Mouse (Mus musculus): ENCODE measurements around the gene Tbl1xr1. TPM values are rescaled to one million over a fixed set of nuclear protein-coding genes. Genes with fewer than 3 reads are reported as not detected.

Gene Tbl1xr1
- polyA plus RNA-seq, 1 experiment from 2014 or later = 45.7 TPM

DNA sequence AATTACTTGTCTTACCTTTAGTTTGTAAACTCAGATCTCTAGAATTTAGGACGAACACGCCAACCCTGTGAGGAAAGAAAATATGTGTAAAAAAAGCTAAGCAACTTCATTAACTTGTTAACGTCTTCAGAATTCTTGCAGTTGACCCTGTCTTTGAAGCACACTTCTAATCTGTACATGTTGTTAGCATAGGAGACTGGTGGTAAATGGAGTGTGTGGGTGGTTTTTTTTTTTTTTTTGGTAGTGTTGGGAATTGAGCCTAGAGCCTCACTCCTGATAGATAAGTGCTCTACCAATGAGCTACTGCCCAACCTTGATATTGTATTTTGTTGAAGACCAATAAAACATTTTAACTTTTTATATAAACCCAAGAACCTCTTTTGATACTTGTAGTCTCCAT is 2.1 kb downstream of the Tbl1xr1 start:
- no peaks in the 10 kb centered on the region for H3K36me3 ChIP-seq (ENCODE audit: control insufficient read depth, insufficient read depth, low read length)
- no peak overlapping the region for H3K9ac ChIP-seq (replicated peaks; ENCODE audit: low read depth, low read length)
- no peak for ATAC-seq (ENCODE audit: insufficient number of reproducible peaks, insufficient read depth, low FRiP score, low read depth)
- peaks cover 5% of the 10 kb centered on the region; the same call in 1 of the 2 replicates for H3K4me1 ChIP-seq (ENCODE audit: control insufficient read depth, insufficient read depth, low read length)
- H3K27me3 ChIP-seq (ENCODE audit: control insufficient read depth, insufficient read depth, low read length) = no peaks in the 10 kb centered on the region
- no peaks in the 10 kb centered on the region for H3K9me3 ChIP-seq (ENCODE audit: control insufficient read depth, low read depth, low read length)
- WGBS = 40% methylated on average over 3 of the region's 3 CpGs
- no peak overlapping the region for H3K27ac ChIP-seq (ENCODE audit: low read length)
- H3K4me3 ChIP-seq (ENCODE audit: low read depth, low read length) = peak overlapping the region; percentile 90
- H3K4me2 ChIP-seq (replicated peaks; ENCODE audit: low read depth, low read length) = peak overlapping the region; percentile 72

DNA sequence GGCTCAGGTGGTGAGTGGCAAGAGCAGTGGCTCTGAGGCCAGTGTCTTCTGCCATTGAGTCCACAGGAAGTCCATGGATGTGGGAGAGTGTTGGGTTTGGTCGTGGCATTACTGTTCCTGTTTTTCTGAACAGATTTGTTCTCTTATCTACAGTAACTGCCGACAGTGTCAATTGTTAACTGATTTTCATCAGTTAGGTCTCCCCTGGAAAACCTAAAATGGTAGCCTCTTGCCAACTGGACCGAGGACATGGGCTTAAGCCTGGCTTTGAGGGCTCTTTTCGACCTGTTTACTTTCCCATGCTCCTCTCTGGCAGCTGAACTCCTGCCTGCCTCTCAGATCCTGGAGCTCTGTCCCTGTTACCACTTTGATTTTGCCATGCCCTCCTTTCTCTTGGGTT is 5.4 kb downstream of the Tbl1xr1 start:
- Histone ChIP-seq H3K4me3 (ENCODE audit: low read depth, low read length) (no peak overlapping the region), H3K36me3 (ENCODE audit: control insufficient read depth, insufficient read depth, low read length) (no peaks in the 10 kb centered on the region), H3K4me1 (ENCODE audit: control insufficient read depth, insufficient read depth, low read length) (peaks cover 5% of the 10 kb centered on the region; the same call in 1 of the 2 replicates), H3K9ac (replicated peaks; ENCODE audit: low read depth, low read length) (no peak overlapping the region), H3K9me3 (ENCODE audit: control insufficient read depth, low read depth, low read length) (no peaks in the 10 kb centered on the region), H3K4me2 (replicated peaks; ENCODE audit: low read depth, low read length) (no peak overlapping the region), H3K27me3 (ENCODE audit: control insufficient read depth, insufficient read depth, low read length) (no peaks in the 10 kb centered on the region), H3K27ac (ENCODE audit: low read length) (no peak overlapping the region)
- ATAC-seq (ENCODE audit: insufficient number of reproducible peaks, insufficient read depth, low FRiP score, low read depth) = no peak
- 70% methylated on average over 4 of the region's 4 CpGs for WGBS

DNA sequence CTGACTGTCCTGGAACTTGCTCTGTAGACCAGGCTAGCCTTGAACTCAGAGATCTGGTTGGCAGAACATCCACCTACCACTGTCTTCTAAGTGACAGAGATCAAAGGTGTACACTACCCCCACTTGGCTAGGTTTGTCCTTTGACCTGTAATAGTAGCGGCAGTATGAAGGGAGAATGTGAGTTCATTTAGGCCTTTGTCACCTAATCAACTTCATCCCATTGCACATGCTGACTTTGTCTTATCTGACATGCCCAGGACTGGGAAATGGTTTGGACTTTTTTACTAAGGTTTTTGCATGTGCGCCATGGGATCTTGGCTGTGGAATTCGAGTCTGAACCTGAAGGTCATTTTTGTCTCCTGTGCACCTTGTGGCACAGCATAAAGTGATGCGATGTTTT is 6.4 kb downstream of the Tbl1xr1 start:
- Histone ChIP-seq H3K4me1 (ENCODE audit: control insufficient read depth, insufficient read depth, low read length) (peaks cover 5% of the 10 kb centered on the region; the same call in 1 of the 2 replicates), H3K27me3 (ENCODE audit: control insufficient read depth, insufficient read depth, low read length) (no peaks in the 10 kb centered on the region), H3K9me3 (ENCODE audit: control insufficient read depth, low read depth, low read length) (no peaks in the 10 kb centered on the region), H3K36me3 (ENCODE audit: control insufficient read depth, insufficient read depth, low read length) (no peaks in the 10 kb centered on the region), H3K27ac (ENCODE audit: low read length) (no peak overlapping the region), H3K4me2 (replicated peaks; ENCODE audit: low read depth, low read length) (no peak overlapping the region), H3K4me3 (ENCODE audit: low read depth, low read length) (no peak overlapping the region), H3K9ac (replicated peaks; ENCODE audit: low read depth, low read length) (no peak overlapping the region)
- ATAC-seq (ENCODE audit: insufficient number of reproducible peaks, insufficient read depth, low FRiP score, low read depth) = no peak
- WGBS = 85% methylated on average over 4 of the region's 4 CpGs

DNA sequence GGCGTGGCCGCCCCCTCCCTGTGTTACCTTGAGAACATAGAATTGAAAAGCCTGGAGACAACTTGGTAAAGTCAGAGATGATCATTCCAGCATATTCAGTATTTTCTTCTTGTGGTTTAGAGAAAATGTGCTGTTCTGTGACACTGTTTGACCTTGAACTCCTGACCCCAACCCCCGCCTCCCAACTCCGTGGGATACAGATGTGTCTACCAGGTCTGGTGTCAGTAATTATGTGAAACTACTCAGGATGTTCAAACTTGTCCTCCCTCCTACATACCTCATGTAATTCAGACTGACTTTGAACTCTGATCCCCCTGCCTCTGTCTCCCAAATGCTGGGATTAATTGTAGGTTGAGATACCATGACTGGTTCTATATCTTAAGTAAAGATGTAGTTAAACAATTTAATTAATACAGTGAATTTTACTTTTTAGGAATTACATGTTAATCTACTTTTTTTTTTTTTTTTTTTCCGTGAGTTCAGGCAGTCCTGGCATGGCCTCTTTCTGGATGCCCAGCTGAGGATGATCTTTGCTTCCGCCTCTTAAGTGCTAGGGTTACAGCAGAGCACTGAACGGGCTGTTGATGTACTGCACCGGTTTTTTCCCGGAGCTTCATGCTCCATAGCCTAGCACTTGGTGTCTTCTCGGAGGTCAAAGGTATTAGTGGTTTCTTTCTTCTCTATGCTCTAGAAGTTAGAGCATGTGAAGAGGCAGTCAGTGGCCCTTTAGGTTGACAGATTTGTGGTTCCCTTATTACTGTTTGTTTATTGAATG is 8.0 kb downstream of the Tbl1xr1 start:
- no peak overlapping the region for H3K4me3 ChIP-seq (ENCODE audit: low read depth, low read length)
- H3K36me3 ChIP-seq (ENCODE audit: control insufficient read depth, insufficient read depth, low read length) = no peaks in the 10 kb centered on the region
- no peaks in the 10 kb centered on the region for H3K27me3 ChIP-seq (ENCODE audit: control insufficient read depth, insufficient read depth, low read length)
- H3K4me1 ChIP-seq (ENCODE audit: control insufficient read depth, insufficient read depth, low read length) = 0 out of 2 replicates have a peak, but pooled peaks cover 4% of the 10 kb centered on the region
- H3K9me3 ChIP-seq (ENCODE audit: control insufficient read depth, low read depth, low read length) = no peaks in the 10 kb centered on the region
- ATAC-seq (ENCODE audit: insufficient number of reproducible peaks, insufficient read depth, low FRiP score, low read depth) = no peak
- no peak overlapping the region for H3K27ac ChIP-seq (ENCODE audit: low read length)
- H3K9ac ChIP-seq (replicated peaks; ENCODE audit: low read depth, low read length) = no peak overlapping the region
- H3K4me2 ChIP-seq (replicated peaks; ENCODE audit: low read depth, low read length) = no peak overlapping the region
- WGBS = 69% methylated on average over 10 of the region's 10 CpGs

DNA sequence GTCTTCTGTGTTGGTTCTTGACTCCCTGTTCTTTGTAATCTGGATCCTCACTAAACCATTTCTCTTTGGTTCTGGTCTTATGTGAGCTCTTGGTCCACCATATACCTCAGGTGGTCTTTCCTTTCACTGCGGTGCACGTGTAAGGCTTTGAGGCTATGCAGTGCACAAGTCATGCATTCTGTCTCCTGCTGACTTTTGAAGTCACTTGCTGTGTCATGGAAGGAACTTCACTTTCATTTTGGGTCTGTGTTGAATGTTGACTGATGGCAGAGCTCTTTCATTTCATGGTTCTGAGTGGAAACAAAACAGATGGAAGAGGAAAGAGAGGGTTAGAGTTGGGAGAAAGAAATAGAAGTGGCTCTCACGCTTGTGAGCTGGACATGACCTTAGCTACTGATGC is 13.4 kb downstream of the Tbl1xr1 start:
- no peak for ATAC-seq (ENCODE audit: insufficient number of reproducible peaks, insufficient read depth, low FRiP score, low read depth)
- H3K9ac ChIP-seq (replicated peaks; ENCODE audit: low read depth, low read length) = no peak overlapping the region
- no peak overlapping the region for H3K27ac ChIP-seq (ENCODE audit: low read length)
- H3K36me3 ChIP-seq (ENCODE audit: control insufficient read depth, insufficient read depth, low read length) = no peaks in the 10 kb centered on the region
- 74% methylated on average over 3 of the region's 3 CpGs for WGBS
- no peaks in the 10 kb centered on the region for H3K9me3 ChIP-seq (ENCODE audit: control insufficient read depth, low read depth, low read length)
- no peaks in the 10 kb centered on the region for H3K27me3 ChIP-seq (ENCODE audit: control insufficient read depth, insufficient read depth, low read length)
- H3K4me1 ChIP-seq (ENCODE audit: control insufficient read depth, insufficient read depth, low read length) = peaks cover 21% of the 10 kb centered on the region; the same call in 1 of the 2 replicates
- H3K4me3 ChIP-seq (ENCODE audit: low read depth, low read length) = no peak overlapping the region
- H3K4me2 ChIP-seq (replicated peaks; ENCODE audit: low read depth, low read length) = no peak overlapping the region

DNA sequence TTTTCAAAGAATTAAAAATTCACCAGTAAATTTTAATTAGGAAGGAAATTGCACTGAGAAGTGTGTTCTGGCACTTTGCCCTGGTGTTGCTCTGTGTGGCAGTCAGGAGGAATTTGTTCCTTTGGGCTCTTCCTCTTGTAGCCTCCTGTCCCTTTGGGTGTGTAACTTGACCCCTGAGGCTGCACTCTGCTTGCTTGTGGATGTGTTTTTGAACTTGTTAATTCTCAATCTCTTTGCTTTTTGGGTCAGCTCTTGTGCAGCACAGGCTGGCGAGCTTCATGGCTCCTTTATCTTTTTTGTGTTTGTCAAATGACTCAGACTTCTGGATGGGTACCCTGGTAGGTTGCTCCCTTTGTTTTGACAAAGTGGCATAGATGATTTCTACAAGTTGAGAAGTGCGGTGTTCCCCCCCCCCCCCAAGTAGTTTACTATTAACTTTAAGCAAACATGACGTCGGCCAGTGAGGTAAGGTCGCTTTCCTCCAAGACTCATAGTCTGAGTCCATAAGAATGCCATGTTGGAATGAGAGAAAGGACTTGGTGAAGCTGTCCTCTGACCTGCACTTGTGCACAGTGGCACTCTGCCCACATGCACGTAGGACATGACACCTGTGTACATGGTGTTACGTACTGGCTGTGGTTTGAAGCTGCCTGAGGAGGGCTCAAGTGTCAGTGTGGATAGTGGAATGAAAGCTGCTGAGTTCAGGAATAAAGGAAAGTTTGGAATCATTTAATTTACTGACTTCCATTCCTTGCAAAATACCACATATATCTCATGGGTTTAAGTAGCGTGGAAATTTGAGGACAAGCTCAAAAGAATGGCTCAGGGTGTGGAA is 14.2 kb downstream of the Tbl1xr1 start:
- H3K9ac ChIP-seq (replicated peaks; ENCODE audit: low read depth, low read length) = no peak overlapping the region
- no peak overlapping the region for H3K27ac ChIP-seq (ENCODE audit: low read length)
- peak; percentile 72 for ATAC-seq (ENCODE audit: insufficient number of reproducible peaks, insufficient read depth, low FRiP score, low read depth)
- no peak overlapping the region; the same call in 1 of the 2 replicates for H3K4me2 ChIP-seq (replicated peaks; ENCODE audit: low read depth, low read length)
- H3K9me3 ChIP-seq (ENCODE audit: control insufficient read depth, low read depth, low read length) = no peaks in the 10 kb centered on the region
- peaks cover 21% of the 10 kb centered on the region; the same call in 1 of the 2 replicates for H3K4me1 ChIP-seq (ENCODE audit: control insufficient read depth, insufficient read depth, low read length)
- no peaks in the 10 kb centered on the region for H3K36me3 ChIP-seq (ENCODE audit: control insufficient read depth, insufficient read depth, low read length)
- no peak overlapping the region for H3K4me3 ChIP-seq (ENCODE audit: low read depth, low read length)
- WGBS = 52% methylated on average over 8 of the region's 8 CpGs
- H3K27me3 ChIP-seq (ENCODE audit: control insufficient read depth, insufficient read depth, low read length) = no peaks in the 10 kb centered on the region

DNA sequence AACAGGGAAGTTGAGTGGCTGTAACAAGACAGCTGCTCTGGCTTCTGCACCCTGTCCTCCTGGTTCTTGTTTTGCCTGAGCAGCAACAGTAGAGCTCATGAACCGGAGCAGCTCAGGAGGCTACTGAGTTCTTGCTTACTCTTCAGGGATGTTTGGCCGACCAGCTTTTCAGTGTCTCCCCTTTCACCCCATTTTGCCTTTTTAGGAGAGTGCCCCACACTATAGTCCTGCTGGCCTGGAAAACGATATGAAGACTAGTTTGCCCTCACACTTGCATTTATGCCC is 14.8 kb downstream of the Tbl1xr1 start:
- H3K27me3 ChIP-seq (ENCODE audit: control insufficient read depth, insufficient read depth, low read length) = no peaks in the 10 kb centered on the region

DNA sequence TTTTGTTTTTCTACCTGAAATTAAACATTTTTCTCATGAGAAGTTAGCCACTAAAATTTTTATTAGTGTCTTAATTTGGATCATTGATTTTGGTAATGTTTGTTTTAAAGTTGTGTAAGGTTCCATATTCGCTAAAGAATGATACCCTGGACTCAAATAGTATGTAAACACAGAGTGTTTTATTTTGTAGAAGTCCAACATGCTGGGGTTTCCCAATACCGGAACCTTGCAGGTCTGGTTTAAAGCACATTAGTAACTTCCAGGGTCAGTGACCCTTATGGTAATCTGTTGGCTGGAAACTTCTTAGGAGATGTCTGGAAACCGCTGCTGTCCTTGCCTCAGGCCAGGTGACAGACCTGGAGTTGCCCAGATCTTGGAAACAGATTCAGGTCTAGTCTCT is 15.2 kb downstream of the Tbl1xr1 start:
- Histone ChIP-seq H3K27ac (ENCODE audit: low read length) (no peak overlapping the region), H3K4me3 (ENCODE audit: low read depth, low read length) (no peak overlapping the region), H3K27me3 (ENCODE audit: control insufficient read depth, insufficient read depth, low read length) (no peaks in the 10 kb centered on the region), H3K9ac (replicated peaks; ENCODE audit: low read depth, low read length) (no peak overlapping the region), H3K36me3 (ENCODE audit: control insufficient read depth, insufficient read depth, low read length) (no peaks in the 10 kb centered on the region), H3K4me2 (replicated peaks; ENCODE audit: low read depth, low read length) (no peak overlapping the region), H3K4me1 (ENCODE audit: control insufficient read depth, insufficient read depth, low read length) (peaks cover 21% of the 10 kb centered on the region; the same call in 1 of the 2 replicates), H3K9me3 (ENCODE audit: control insufficient read depth, low read depth, low read length) (no peaks in the 10 kb centered on the region)
- no peak for ATAC-seq (ENCODE audit: insufficient number of reproducible peaks, insufficient read depth, low FRiP score, low read depth)
- 75% methylated on average over 3 of the region's 3 CpGs for WGBS

More for the DNA sequence above, 14.8 kb downstream of the Tbl1xr1 start:
- no peak overlapping the region for H3K4me2 ChIP-seq (replicated peaks; ENCODE audit: low read depth, low read length)
- H3K36me3 ChIP-seq (ENCODE audit: control insufficient read depth, insufficient read depth, low read length) = no peaks in the 10 kb centered on the region
- H3K9ac ChIP-seq (replicated peaks; ENCODE audit: low read depth, low read length) = no peak overlapping the region
- WGBS = 53% methylated on average over 3 of the region's 3 CpGs
- ATAC-seq (ENCODE audit: insufficient number of reproducible peaks, insufficient read depth, low FRiP score, low read depth) = no peak
- no peak overlapping the region for H3K4me3 ChIP-seq (ENCODE audit: low read depth, low read length)
- H3K9me3 ChIP-seq (ENCODE audit: control insufficient read depth, low read depth, low read length) = no peaks in the 10 kb centered on the region
- peaks cover 21% of the 10 kb centered on the region; the same call in 1 of the 2 replicates for H3K4me1 ChIP-seq (ENCODE audit: control insufficient read depth, insufficient read depth, low read length)
- no peak overlapping the region for H3K27ac ChIP-seq (ENCODE audit: low read length)

Measured in stomach, embryonic 14.5 days (tissue).